Mouse (Mus musculus): ENCODE measurements at regions not wholly inside any gene's neighbourhood (a gene's known extent, or its start where the extent isn't known, plus 50 kb on each side); places are given as distances from the start of the nearest gene placed in this dataset.
A peak's percentile ranks its signal among the peaks of the same experiment; 100 is the strongest.

GRCm38 (mm10) chr1:90275786-90276520, 72.2 kb downstream of the Ackr3 start:
- TF ChIP-seq GATA1 (IDR thresholded peaks at IDR 0.05; ENCODE audit: low read length) (no peak), TAL1 (IDR thresholded peaks at IDR 0.05; ENCODE audit: low read length) (no peak)
- H3K9me3 ChIP-seq (ENCODE audit: control insufficient read depth, low read length) = peaks cover 7% of the 10 kb centered on the region
- H3K4me3 ChIP-seq (replicated peaks) = peak overlapping the region; percentile 42
- peaks cover 89% of the 10 kb centered on the region for H3K4me1 ChIP-seq (ENCODE audit: control insufficient read depth)
- H3K27me3 ChIP-seq (ENCODE audit: control insufficient read depth) = peaks cover 7% of the 10 kb centered on the region
- H3K36me3 ChIP-seq (ENCODE audit: control insufficient read depth) = no peaks in the 10 kb centered on the region

GRCm38 (mm10) chr1:90277486-90278255, 73.9 kb downstream of the Ackr3 start:
- H3K4me3 ChIP-seq (replicated peaks) = no peak overlapping the region
- H3K4me1 ChIP-seq (ENCODE audit: control insufficient read depth) = peaks cover 86% of the 10 kb centered on the region
- peaks cover 7% of the 10 kb centered on the region for H3K27me3 ChIP-seq (ENCODE audit: control insufficient read depth)
- peaks cover 7% of the 10 kb centered on the region for H3K9me3 ChIP-seq (ENCODE audit: control insufficient read depth, low read length)
- TF ChIP-seq TAL1 (IDR thresholded peaks at IDR 0.05; ENCODE audit: low read length) (no peak), GATA1 (IDR thresholded peaks at IDR 0.05; ENCODE audit: low read length) (no peak)
- no peaks in the 10 kb centered on the region for H3K36me3 ChIP-seq (ENCODE audit: control insufficient read depth)

- Histone ChIP-seq H3K9me3 (ENCODE audit: control insufficient read depth, low read length) (peaks cover 4% of the 10 kb centered on the region), H3K27me3 (ENCODE audit: control insufficient read depth) (peaks cover 7% of the 10 kb centered on the region), H3K36me3 (ENCODE audit: control insufficient read depth) (no peaks in the 10 kb centered on the region), H3K4me3 (replicated peaks) (no peak overlapping the region), H3K4me1 (ENCODE audit: control insufficient read depth) (peaks cover 87% of the 10 kb centered on the region)
- TF ChIP-seq GATA1 (IDR thresholded peaks at IDR 0.05; ENCODE audit: low read length) (no peak), TAL1 (IDR thresholded peaks at IDR 0.05; ENCODE audit: low read length) (no peak)
Measured at GRCm38 (mm10) chr1:90279066-90279839, 75.5 kb downstream of the Ackr3 start.

- no peaks in the 10 kb centered on the region for H3K36me3 ChIP-seq (ENCODE audit: control insufficient read depth)
- H3K27me3 ChIP-seq (ENCODE audit: control insufficient read depth) = peaks cover 7% of the 10 kb centered on the region
- peaks cover 4% of the 10 kb centered on the region for H3K9me3 ChIP-seq (ENCODE audit: control insufficient read depth, low read length)
- H3K4me1 ChIP-seq (ENCODE audit: control insufficient read depth) = peaks cover 87% of the 10 kb centered on the region
- TF ChIP-seq GATA1 (IDR thresholded peaks at IDR 0.05; ENCODE audit: low read length) (no peak), TAL1 (IDR thresholded peaks at IDR 0.05; ENCODE audit: low read length) (no peak)
- no peak overlapping the region for H3K4me3 ChIP-seq (replicated peaks)
Measured at GRCm38 (mm10) chr1:90280227-90280626, 76.4 kb downstream of the Ackr3 start.

GRCm38 (mm10) chr1:90281255-90281654, 77.5 kb downstream of the Ackr3 start:
- TF ChIP-seq TAL1 (IDR thresholded peaks at IDR 0.05; ENCODE audit: low read length) (peak; percentile 66), GATA1 (IDR thresholded peaks at IDR 0.05; ENCODE audit: low read length) (peak; percentile 64; the same call in 1 of the 2 replicates)
- peaks cover 4% of the 10 kb centered on the region for H3K9me3 ChIP-seq (ENCODE audit: control insufficient read depth, low read length)
- peaks cover 87% of the 10 kb centered on the region for H3K4me1 ChIP-seq (ENCODE audit: control insufficient read depth)
- no peaks in the 10 kb centered on the region for H3K36me3 ChIP-seq (ENCODE audit: control insufficient read depth)
- peaks cover 7% of the 10 kb centered on the region for H3K27me3 ChIP-seq (ENCODE audit: control insufficient read depth)
- no peak overlapping the region for H3K4me3 ChIP-seq (replicated peaks)

GRCm38 (mm10) chr1:90281956-90282355, 78.2 kb downstream of the Ackr3 start:
- H3K4me3 ChIP-seq (replicated peaks) = no peak overlapping the region
- peaks cover 4% of the 10 kb centered on the region for H3K9me3 ChIP-seq (ENCODE audit: control insufficient read depth, low read length)
- no peak for TF ChIP-seq GATA1 (IDR thresholded peaks at IDR 0.05; ENCODE audit: low read length)
- no peak for TF ChIP-seq TAL1 (IDR thresholded peaks at IDR 0.05; ENCODE audit: low read length)
- no peaks in the 10 kb centered on the region for H3K36me3 ChIP-seq (ENCODE audit: control insufficient read depth)
- H3K27me3 ChIP-seq (ENCODE audit: control insufficient read depth) = peaks cover 7% of the 10 kb centered on the region
- peaks cover 87% of the 10 kb centered on the region for H3K4me1 ChIP-seq (ENCODE audit: control insufficient read depth)

- Histone ChIP-seq H3K4me1 (ENCODE audit: control insufficient read depth) (peaks cover 87% of the 10 kb centered on the region), H3K36me3 (ENCODE audit: control insufficient read depth) (no peaks in the 10 kb centered on the region), H3K27me3 (ENCODE audit: control insufficient read depth) (peaks cover 7% of the 10 kb centered on the region), H3K9me3 (ENCODE audit: control insufficient read depth, low read length) (peaks cover 4% of the 10 kb centered on the region), H3K4me3 (replicated peaks) (no peak overlapping the region)
- TF ChIP-seq TAL1 (IDR thresholded peaks at IDR 0.05; ENCODE audit: low read length) (no peak), GATA1 (IDR thresholded peaks at IDR 0.05; ENCODE audit: low read length) (no peak)
Measured at GRCm38 (mm10) chr1:90282367-90282766, 78.6 kb downstream of the Ackr3 start.

GRCm38 (mm10) chr1:90283176-90283775, 79.5 kb downstream of the Ackr3 start:
- Histone ChIP-seq H3K27me3 (ENCODE audit: control insufficient read depth) (peaks cover 7% of the 10 kb centered on the region), H3K9me3 (ENCODE audit: control insufficient read depth, low read length) (peaks cover 4% of the 10 kb centered on the region), H3K4me3 (replicated peaks) (no peak overlapping the region), H3K4me1 (ENCODE audit: control insufficient read depth) (peaks cover 87% of the 10 kb centered on the region), H3K36me3 (ENCODE audit: control insufficient read depth) (no peaks in the 10 kb centered on the region; the same call in 1 of the 2 replicates)
- no peak for TF ChIP-seq GATA1 (IDR thresholded peaks at IDR 0.05; ENCODE audit: low read length)
- TF ChIP-seq TAL1 (IDR thresholded peaks at IDR 0.05; ENCODE audit: low read length) = no peak

All from erythroblast, embryonic 14.5 days (primary cell).